Mouse (Mus musculus) ES-E14 (cell line): ENCODE data around the gene Mdm2. TPM values are rescaled to one million over a fixed set of nuclear protein-coding genes. Genes with fewer than 3 reads are reported as not detected.

Source experiments
- DNase-seq: peaks from one replicate; pipeline ENCODE4 v3.0.0-alpha.2; 2013; ENCODE audit warnings: low read depth, low spot score
- H3K27ac ChIP-seq: 2 replicates; pipeline ENCODE4 v1.5.1; 2012; ENCODE audit warnings: low read depth, mild to moderate bottlenecking, low read length, moderate library complexity, mixed read lengths; ENCODE audit not compliant: poor library complexity, insufficient read depth, severe bottlenecking
- H3K36me3 ChIP-seq: 2 replicates; pipeline ENCODE4 v1.6.1; 2012; ENCODE audit warnings: mild to moderate bottlenecking, low read length, moderate library complexity, mixed read lengths; ENCODE audit not compliant: control insufficient read depth, poor library complexity, insufficient read depth, severe bottlenecking
- H3K4me1 ChIP-seq, 2 experiments: fragments of 150-350 bp in 1 of 2; sonication (generic) in 1 of 2; 2 replicates each; pipeline ENCODE4 v1.6.1; 2012; ENCODE audit warnings: low read length in 2 of 2, mild to moderate bottlenecking in 1 of 2, mixed read lengths in 1 of 2; ENCODE audit not compliant: control insufficient read depth in 2 of 2, insufficient read depth in 2 of 2, poor library complexity in 1 of 2
- H3K4me3 ChIP-seq, 2 experiments: fragments of 150-350 bp in 1 of 2; sonication (generic) in 1 of 2; 2 replicates each; pipeline ENCODE4 v1.5.1; 2012; ENCODE audit warnings: low read length in 2 of 2, low read depth in 1 of 2, mild to moderate bottlenecking in 1 of 2, mixed read lengths in 1 of 2; ENCODE audit not compliant: insufficient read depth in 1 of 2, poor library complexity in 1 of 2, severe bottlenecking in 1 of 2
- H3K9ac ChIP-seq: 2 replicates; pipeline ENCODE4 v1.6.1; 2012; ENCODE audit warnings: low read depth, mild to moderate bottlenecking, low read length, mixed read lengths; ENCODE audit not compliant: poor library complexity, insufficient read depth, severe bottlenecking
- H3K9me3 ChIP-seq: fragments of 150-350 bp; sonication (generic); 2 replicates; pipeline ENCODE4 v1.6.1; 2012; ENCODE audit warnings: low read depth, mild to moderate bottlenecking, low read length; ENCODE audit not compliant: control insufficient read depth, insufficient read depth
- CHD2 ChIP-seq: IDR thresholded peaks from 2 replicates; pipeline ENCODE4 v1.6.1; 2014; ENCODE audit warnings: mild to moderate bottlenecking, low read depth, low read length, inconsistent platforms
- HCFC1 ChIP-seq: IDR thresholded peaks from 2 replicates; pipeline ENCODE4 v1.6.1; 2012; ENCODE audit warnings: low read length, inconsistent platforms, borderline replicate concordance; ENCODE audit not compliant: insufficient read depth
- MAFK ChIP-seq: IDR thresholded peaks from 2 replicates; pipeline ENCODE4 v1.6.1; 2014; ENCODE audit warnings: mild to moderate bottlenecking, low read depth, low read length, inconsistent platforms; ENCODE audit not compliant: insufficient read depth
- ZC3H11A ChIP-seq: IDR thresholded peaks from 2 replicates; pipeline ENCODE4 v1.6.1; 2012; ENCODE audit warnings: low read depth, mild to moderate bottlenecking, inconsistent platforms, low read length, borderline replicate concordance
- ZNF384 ChIP-seq: IDR thresholded peaks from 2 replicates; pipeline ENCODE4 v1.6.1; 2012; ENCODE audit warnings: low read depth, low read length, inconsistent platforms
- in situ Hi-C, 2 experiments: fragments of 600-800 bp; cut with MboI; formaldehyde crosslinking; loops; one replicate each; pipeline ENCODE4 v1.15.1; 2025; ENCODE audit warnings: low sequenced_read_pairs in 2 of 2, inconsistent platforms in 1 of 2; ENCODE audit not compliant: unreplicated experiment in 2 of 2
- total RNA-seq: library from RNA; depleted of rRNA; stranded (reverse); fragments of 300-350 nt; gene quantifications from 2 replicates; pipeline ENCODE4 v1.2.3, GENCODE M21; 2012

Mdm2 gene
- total RNA-seq, 1 experiment: 178 TPM

- H3K9ac ChIP-seq: no peak overlapping the region
- peaks cover 46% of the 10 kb centered on the region for H3K36me3 ChIP-seq
- H3K4me1 ChIP-seq: no peaks in the 10 kb centered on the region
- no peak overlapping the region for H3K27ac ChIP-seq
- peaks cover 1% of the 10 kb centered on the region for H3K9me3 ChIP-seq
- H3K4me3 ChIP-seq: no peak overlapping the region
- TF ChIP-seq MAFK (no peak), ZC3H11A (no peak), CHD2 (no peak), ZNF384 (no peak), HCFC1 (no peak)
- in situ Hi-C loops: no loop called here
- DNase-seq: no peak
These were observed 44.7 kb upstream of the Mdm2 start for GRCm38 (mm10) chr10:117755086-117755798.

- Histone ChIP-seq H3K27ac (no peak overlapping the region), H3K4me1 (no peaks in the 10 kb centered on the region), H3K36me3 (peaks cover 47% of the 10 kb centered on the region), H3K9ac (no peak overlapping the region), H3K4me3 (no peak overlapping the region), H3K9me3 (peaks cover 5% of the 10 kb centered on the region)
- in situ Hi-C loops: no loop called here
- TF ChIP-seq ZNF384 (no peak), HCFC1 (no peak), ZC3H11A (no peak), CHD2 (no peak), MAFK (no peak)
- no peak for DNase-seq
These were observed 44.0 kb upstream of the Mdm2 start for GRCm38 (mm10) chr10:117754609-117754940.

GRCm38 (mm10) chr10:117753711-117754608, 43.4 kb upstream of the Mdm2 start:
- DNase-seq: no peak
- peaks cover 45% of the 10 kb centered on the region for H3K36me3 ChIP-seq
- no peak overlapping the region for H3K27ac ChIP-seq
- in situ Hi-C loops: no loop called here
- no peaks in the 10 kb centered on the region for H3K4me1 ChIP-seq
- no peak overlapping the region for H3K4me3 ChIP-seq
- peaks cover 5% of the 10 kb centered on the region for H3K9me3 ChIP-seq
- TF ChIP-seq ZNF384 (no peak), HCFC1 (no peak), MAFK (no peak), ZC3H11A (no peak), CHD2 (no peak)
- no peak overlapping the region for H3K9ac ChIP-seq

- in situ Hi-C loops: no loop called here
- DNase-seq: no peak
- Histone ChIP-seq H3K4me3 (no peak overlapping the region), H3K36me3 (peaks cover 43% of the 10 kb centered on the region), H3K4me1 (no peaks in the 10 kb centered on the region), H3K9me3 (peaks cover 5% of the 10 kb centered on the region), H3K9ac (no peak overlapping the region), H3K27ac (no peak overlapping the region)
- TF ChIP-seq ZC3H11A (no peak), ZNF384 (no peak), MAFK (no peak), CHD2 (no peak), HCFC1 (no peak)
These were observed 42.5 kb upstream of the Mdm2 start for GRCm38 (mm10) chr10:117752851-117753647.
